Mouse (Mus musculus) ovary, postnatal 36 days (tissue): ENCODE measurements at regions not wholly inside any gene's neighbourhood (a gene's known extent, or its start where the extent isn't known, plus 50 kb on each side); places are given as distances from the start of the nearest gene placed in this dataset.

Source experiments
- DNase-seq: peaks from one replicate; pipeline ENCODE4 v3.0.0; 2022; ENCODE audit warnings: low spot score, mixed read lengths

DNA sequence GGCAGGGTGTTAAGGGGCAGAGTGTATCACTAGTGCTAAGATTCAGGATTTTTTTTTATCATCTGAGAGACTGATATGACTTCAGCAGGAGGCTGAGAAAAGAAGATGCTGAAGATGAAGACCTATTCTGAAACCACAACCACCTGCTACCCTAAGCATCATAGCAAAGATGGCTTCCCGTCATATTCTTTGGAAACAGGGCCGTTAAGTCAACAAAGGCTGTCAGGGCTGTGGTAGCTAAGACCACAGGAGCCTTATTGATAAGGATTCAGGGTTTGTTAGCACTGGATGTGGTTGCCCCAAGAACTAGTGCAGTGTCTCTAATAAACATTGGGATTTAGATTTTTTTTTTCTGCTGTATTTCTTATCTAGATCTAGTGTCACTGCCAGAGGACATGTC, 56.7 kb upstream of the Rasgrp1 start:
- no peak for DNase-seq

DNA sequence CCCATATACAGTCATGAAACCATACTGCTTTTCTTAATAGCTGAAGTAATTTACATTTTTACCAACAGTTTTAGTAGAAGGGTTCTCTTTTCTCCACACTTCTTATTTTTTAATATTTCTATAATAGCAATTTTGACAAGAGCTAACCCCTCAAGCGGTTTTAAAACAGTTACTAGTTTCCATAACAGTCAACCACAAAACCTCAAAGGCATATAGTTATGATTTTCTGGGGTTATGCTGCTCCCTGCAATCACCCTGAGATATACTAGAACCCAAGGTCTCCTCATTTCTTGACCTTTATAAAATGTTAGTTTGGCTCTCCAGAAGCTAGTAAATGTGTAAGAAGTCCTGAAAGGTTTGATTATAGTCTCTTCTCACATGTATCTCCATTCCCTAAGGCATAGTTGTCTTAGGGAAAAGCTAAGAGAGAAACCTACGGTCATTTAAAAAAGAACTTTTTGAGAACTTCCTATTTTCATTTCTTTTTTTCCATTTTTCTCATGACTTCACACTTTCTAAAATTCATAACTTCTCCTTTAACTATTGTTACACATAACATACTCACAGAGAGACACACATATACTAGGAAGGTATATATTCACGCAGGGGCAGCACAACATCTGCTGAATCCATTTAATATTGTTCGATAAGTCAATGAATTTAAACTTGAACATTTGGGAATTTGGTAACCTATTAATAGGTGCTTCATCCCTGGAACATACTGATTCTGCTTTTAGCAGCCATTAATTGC, 60.8 kb upstream of the Rasgrp1 start:
- no peak for DNase-seq

DNA sequence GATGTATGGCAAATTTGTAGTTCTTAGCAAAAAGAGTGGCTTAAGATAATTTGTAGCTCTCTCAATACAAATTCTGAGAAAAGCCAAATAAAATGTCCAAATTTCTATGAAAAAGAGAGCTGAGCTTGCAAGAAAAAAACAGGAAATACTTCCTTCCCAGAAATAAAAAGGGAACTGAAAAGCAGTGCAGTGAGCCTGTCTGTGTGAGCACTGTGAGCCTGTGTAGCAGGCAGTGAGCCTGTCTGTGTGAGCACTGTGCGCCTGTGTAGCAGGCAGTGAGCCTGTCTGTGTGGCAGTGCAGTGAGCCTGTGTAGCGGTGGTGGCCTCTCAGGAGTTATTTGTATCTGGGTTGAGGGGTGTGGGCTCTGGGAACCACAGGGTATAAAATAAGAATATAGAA, 62.7 kb upstream of the Rasgrp1 start:
- no peak for DNase-seq

DNA sequence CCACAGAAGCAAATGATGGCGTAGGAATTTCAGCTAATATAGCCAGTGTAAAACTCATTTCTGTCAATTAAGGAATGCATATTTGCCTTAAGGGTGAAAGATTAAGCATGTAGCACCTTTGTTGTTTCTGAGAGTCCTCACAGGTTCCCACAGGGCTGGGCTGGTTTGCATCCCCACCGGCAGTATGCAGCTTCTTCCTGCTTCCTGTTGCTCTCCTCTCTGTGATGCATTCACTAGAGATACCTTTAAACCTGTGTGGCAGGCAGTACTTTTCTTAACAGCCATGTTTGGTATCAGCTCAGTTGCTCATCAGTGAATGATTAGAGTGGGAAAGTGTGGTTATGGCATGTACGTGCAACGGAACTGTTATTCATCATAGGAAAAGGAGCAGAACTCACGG, 65.4 kb upstream of the Rasgrp1 start:
- no peak for DNase-seq

DNA sequence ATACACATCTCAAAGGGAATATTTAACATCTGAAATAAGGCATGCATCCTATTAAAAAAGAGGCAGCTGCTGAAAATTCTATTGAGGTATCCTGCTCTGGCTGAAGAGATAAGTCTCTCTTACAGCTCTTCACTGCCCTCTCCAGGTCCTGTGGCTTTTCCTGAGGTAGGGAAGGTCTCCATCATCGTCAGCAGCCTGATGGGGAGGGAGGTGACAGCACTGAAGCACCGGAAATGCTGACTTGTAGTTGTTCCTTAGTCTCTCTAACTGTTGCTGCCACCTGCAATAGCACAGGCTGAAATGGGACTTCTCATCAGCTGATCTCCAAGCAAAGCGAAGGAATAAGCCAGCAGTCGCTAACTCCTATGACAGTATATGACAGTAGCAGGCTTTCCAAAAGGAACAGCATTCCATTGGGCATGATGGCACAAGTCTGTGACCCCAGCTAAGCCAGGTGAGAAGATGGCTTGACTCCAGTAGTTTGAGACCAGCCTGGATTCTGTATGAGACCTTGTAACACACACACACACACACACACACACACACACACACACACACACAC, 69.3 kb upstream of the Rasgrp1 start:
- DNase-seq: no peak

DNA sequence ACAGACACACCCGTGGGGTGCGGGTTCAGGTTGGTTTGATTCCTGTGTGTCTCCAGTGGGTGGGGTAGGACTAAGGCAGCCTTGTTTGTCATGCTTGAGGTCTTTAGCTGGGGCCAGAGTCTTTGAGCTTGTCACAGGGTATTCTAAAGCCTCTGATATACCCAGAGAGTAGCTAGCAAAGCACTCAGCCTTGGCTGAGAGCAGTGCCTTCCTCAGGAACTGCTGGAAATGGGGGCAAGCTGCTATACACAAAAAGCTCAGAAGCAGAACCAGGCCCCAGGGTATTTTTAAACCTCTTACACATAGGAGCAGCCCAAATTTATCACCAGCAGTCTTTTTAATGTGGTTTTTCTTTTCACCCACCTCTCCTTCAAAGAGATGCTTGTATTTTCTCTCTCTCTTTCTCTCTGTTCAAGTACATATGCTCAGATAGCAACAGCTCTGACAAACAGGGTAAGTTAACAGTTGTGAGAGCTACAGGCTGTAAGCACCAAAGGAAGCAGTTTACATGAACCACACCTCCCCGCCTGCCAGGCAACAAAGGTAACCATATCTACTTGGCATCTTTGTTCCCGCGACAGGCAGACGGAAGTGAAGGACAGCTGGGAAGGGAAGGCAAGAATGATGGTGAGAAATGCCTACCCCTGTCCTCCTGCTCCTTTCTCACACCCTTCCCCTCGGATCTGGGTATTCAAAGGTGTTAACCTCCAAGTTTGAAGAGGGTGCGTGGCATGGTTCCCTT, 74.6 kb upstream of the Rasgrp1 start:
- no peak for DNase-seq

DNA sequence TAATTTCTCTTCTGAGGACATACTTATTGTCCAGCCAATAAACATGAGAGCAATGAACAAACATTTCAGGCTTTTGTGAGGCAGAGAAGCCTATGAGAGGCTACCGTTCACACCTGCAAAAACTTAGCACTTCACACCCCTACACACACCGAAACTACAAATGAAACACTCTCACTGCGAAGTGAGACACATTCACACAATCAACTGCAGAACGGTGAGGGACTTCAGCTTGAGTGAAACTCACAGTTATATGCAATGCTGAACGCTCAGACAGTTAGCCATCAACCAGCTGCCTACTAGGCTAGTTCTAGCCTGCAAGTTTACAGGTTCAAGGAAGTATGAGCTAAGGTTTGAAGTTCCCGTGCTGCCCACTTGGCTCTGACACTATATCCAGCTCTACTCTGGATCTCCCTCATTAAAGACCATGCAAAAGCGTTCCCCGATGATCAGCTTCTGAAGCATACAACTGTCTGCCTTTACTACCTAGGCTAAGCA, 75.4 kb upstream of the Rasgrp1 start:
- DNase-seq: no peak

DNA sequence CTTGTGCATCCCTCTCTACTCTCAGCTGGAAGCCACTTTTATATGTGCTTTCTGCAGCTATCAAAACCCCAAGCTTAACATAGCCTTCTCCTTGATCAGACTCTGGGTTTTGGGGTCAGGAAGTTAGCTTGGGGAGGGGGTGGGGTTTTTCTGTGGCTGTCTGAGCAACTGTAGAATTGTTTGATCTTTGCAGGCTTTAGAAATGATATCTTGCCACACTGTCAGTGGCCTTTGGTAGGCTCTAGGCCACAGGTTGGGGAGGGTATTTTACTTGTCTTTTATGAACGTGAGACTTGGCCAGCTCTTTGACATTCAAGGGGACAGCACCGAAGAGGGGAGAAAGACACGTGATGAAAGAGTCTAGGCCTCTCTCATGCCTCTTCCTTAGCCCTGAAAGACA, 75.9 kb upstream of the Rasgrp1 start:
- DNase-seq: no peak

DNA sequence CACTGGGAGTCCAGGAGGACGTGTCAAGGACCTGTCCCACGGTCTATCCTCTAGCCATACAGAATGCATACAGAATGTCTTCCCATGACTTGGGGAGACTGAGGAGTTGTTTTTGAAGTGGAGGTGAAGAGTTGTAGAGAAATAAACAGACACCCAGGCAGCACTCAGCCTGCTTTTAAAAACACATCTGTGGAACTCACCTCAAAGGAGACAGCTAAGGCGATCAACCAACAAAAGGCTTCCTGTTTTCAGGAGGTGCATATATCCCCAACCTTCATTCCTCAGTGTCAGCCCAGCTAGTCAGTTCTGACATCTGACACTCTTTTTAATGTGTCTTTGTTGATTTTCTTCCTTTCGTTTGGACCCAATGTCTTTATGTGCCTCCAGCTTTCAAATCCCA, 78.6 kb upstream of the Rasgrp1 start:
- DNase-seq: no peak

DNA sequence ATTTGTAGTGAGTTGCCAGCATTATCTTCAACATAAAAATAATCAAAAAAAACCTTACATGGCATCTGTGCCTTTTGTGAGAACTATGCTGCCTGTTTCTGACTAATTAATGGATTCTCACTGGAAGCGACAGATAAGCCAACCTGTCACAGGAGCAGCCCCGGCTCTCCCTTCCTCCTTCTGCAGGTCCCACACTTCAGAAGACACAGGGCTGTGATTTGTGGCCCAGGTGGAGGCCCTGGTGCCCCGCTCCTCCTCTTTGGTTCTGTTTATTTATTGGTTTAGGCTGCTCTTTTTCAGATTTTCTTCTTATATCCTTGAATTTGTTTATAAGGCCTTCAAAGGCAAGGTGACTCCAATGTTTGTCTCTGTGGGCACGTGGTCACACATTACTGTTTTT, 80.0 kb upstream of the Rasgrp1 start:
- no peak for DNase-seq

DNA sequence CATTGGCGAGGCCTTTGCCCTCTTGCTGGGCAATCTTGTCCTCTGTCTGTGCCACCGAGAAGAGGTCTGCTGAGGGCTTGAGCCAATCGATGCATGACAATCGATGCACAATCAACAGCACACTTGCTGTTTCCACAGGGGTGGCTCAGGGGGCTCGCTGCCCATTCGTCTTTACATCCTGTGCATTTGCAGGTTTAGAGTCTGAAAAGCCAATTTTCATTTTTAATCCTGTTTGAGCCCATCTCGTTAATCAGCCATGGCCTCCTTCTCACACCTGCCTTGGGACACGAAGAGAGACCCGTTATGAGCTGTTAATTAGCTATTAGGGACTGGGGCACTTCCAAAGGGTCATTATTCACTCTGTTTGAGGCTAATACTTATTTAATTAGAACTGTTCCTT, 86.4 kb upstream of the Rasgrp1 start:
- DNase-seq: no peak

DNA sequence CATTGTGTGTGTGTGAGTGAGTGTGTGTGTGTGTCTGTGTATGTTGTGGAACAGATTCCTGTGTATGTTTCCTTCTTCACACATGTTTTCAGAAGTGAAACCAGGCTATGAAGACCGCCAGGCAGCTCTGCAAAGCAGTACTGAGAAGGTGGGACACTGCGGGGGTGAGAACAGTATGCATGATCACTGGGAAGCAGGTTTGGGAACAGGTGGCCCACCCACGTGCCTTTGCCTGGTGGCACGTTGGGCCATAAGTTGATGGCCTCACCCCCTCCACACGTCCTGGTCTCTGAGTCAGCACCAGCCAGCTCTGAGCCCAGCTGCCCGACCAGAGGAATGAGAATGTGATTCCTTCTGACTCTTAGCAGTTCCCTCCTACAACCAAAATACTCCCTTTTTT, 89.2 kb upstream of the Rasgrp1 start:
- DNase-seq: no peak

DNA sequence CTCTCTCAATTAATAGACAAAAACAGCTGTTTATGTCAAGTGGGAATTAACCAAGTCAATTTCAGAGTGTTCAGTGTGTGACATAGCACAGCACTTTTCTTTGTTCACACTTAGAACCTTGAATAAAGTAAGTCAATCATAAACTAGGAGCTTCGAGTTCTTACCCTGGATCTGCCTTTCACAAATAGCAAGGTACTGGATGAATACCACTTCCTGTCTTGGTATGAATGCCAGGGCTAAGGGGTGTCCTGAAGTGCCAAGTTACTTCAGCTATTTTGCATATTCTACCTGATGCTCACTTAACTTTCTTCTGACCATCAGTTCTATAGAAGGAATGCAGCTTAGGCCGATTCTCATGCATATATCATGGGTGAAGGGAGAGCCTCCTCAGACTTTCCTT, 90.1 kb upstream of the Rasgrp1 start:
- no peak for DNase-seq

DNA sequence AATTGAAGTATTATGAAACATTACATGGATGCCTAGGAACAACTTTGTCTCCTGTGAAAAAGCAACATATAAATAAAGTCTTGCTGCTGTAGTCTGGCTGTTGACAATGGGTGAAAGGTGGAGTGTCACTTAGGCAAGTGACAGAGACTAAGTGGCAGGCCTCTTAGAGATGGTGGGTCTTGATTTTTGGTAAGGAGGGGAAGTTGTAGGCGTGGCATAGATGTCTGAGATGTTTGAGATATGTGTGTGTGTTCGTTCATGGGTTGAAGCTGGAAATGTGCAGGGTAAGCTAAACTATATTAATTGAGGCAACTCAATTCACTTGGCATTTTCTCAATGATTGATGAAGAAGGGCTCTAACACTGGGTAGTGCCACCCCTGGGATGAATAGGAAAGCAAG, 90.7 kb upstream of the Rasgrp1 start:
- no peak for DNase-seq

DNA sequence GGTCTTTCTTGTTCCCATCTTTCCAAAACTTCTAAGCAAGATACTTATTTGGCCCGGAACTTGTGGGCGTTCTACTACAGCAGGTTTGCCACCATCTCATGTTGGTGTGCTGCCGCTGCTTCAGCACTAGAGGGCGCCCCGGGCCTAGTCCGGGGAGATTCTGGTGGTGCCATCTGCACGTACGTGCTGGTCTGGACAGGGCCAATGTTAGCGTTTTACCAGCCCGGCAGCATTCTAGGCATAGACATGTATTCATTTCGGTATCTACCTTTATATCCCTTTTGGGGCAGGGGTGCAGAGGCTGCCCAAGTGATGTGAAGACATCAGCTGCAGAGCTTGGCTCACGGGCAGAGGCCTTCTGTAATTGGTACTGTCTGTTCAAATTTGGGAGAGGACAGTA, 95.3 kb upstream of the Rasgrp1 start:
- no peak for DNase-seq

DNA sequence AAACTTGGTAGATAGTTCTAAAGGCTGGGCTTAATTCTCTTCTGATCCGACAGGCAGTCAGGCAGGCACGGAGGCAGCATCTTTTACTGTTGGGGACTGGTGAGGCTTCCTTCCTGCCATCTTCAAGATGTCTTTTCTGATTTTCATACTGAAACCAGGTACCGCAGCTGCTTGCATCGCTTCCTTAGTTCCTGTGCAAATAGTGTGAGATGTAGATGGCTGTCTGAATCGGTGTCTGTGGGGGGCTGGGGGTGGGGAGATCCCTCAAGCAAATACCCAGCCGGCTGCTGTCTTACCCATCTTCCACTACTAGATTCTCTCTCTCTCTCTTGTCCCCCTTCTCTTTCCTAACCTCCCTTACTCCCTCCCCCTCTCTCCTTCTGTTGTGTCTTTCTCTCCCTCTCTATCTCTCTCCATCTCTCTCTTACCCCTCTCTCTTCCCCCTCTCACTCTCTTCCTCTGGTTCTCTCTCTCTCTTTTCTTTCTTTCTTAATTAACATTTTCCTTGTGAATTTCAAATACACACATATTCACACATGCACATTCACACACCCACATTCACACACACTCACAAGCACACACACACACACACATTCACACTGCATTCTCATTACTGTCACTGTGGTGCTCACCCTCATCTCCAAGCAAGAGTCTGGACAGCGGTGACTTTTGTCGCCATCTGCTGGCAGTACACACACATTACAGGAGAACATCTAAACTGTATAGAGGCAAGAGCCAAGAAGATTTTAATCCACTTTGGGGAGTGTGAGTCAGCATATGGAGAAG, 96.0 kb upstream of the Rasgrp1 start:
- DNase-seq: peak; percentile 49

DNA sequence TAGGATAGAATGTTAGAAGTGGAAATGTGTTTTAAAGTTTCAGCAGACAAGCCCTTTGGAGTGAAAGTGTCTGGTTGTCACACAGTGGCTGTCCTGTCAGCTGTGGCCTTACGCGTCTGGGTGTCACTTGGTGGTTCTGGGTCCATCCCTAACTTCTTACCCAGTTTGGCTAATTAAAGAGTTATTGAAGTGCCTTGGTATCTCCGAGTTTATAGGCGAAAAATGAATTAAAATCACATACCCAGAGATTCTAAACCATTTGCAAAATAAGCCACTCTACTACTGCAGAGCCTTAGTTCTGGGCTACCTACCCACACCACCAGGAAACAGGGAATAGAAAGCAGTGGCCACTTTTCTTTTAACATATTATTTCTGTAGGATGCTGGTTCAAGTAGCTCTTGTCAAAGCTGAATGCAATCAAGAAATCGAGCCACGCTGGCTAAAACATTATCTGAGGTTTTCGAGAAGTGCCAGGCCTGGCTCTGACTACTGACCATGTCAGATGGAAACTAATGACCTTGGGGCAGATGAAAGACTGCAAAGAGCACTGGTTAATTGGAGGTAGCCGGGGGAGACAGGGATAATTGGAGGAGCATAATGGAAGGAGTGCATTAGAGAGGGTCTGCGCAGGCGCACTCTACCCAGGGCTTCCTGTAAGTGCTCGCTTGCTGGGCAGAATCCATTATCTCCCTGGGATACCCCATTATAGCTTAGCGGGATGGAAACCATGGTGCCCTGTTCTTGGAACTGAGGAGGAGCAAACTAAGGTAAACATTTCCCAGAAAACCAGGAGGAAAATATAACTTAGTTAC, 96.8 kb upstream of the Rasgrp1 start:
- DNase-seq: no peak

DNA sequence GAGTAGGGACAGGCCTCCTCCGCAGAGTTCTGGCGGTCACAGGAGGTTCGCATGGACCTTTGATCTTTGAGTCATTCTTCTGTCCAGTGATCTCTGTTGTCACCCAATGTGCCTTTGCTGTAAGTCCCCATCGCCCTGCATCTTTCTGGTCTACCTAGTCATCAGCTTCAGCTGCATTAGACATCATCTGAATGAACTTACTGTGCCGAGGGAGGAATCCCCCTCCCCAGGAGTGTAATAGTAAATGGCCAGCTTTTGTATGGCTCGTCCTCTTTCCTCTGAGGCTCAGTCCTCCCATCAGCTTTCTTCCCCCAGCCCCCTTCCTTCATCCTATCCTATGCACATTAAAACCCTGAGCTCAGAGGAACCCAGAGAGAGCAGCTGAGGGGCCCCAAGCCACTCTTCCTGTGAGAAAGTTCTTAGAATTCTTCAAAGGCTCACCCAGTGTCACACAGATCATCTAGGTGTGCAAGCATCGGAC, 98.0 kb upstream of the Rasgrp1 start:
- no peak for DNase-seq

DNA sequence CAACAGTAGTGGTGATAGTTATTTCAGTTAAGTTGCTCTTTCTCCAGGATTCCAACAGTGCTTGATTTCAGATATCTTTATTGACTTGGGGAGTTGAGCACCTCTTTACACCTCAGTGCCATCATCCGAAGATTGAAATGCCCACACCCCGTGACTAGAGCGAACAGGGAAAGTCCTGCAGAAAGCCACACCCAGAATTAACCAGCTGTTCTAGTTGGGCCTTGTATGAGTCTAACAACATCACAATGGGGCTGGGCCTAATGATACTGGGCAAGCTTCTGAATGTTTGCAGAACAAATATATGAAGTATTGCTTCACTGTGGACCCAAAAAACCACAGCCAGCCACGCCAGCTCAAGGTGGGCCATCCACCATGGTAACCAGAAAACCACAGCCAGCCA, 100.1 kb upstream of the Rasgrp1 start:
- no peak for DNase-seq

DNA sequence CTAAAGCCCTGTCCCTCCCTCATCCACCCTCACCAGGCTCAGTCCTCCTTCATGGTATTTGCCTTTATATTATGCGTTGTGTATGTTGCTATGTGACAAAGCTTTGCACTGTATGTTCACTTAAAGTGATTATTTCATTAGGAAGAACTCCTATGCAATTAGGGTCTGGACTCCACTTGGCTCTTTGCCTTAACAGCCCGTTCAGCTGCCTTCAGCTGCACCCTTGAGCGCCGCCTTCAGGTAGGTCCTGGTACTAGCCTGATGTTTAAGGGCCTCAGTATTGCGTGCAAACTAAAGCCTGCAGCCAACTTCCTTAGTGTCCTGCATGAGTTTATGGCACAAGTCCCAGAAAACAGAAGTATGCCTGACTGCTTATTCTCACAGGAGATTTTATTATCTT, 101.9 kb upstream of the Rasgrp1 start:
- peak; percentile 20 for DNase-seq

DNA sequence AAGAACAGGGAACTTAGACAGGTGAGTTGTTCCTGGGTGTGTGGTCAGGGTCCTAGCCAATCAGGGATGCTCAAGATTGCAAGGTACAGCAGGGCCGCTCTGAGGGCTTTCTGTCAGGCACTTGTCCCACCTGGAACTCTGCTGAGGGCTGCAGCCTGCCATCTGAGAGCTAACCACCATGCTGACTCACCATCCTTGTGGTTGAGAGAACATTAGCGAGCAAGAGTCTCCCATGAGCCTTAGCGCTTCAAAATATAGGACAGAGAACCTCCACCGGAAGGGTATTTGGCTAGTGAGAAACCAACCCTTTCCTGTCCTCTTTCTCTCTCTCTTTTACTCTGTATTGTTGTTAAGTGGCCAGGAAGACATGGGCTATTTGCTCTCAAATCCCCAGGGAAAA, 104.1 kb upstream of the Rasgrp1 start:
- no peak for DNase-seq
